ENCODE assay signal across 19 mouse cellular contexts in genomic region chr14:9517651-9518050, GRCm38 (mm10).
A peak's percentile ranks its signal among the peaks of the same experiment; 100 is the strongest.
DNase-seq lines count a peak whose midpoint lies in the region.
"Had no signal": no experiment of that assay in that cellular context is flagged by ENCODE, and none has a peak within 500 bp of the region (broad histone marks: within the 10 kb centered on the region; RNA-seq: fewer than 3 reads in every experiment).

No protein-coding gene starts in this region.

- peak; percentile 27 for DNase-seq in right cerebral cortex, adult 18-20 months
- no peak for DNase-seq in right cerebral cortex, postnatal 10 days (ENCODE audit: low spot score in 2 of 2)
- peak; percentile 44 to 72 for DNase-seq in layer of hippocampus, adult 18-20 months (ENCODE audit: low spot score in 2 of 2)
- DNase-seq in layer of hippocampus, postnatal 10 days (ENCODE audit: low spot score in 2 of 2) = peak; percentile 15 to 17
- DNase-seq in adrenal gland, adult 18-20 months (ENCODE audit: low spot score in 2 of 2) = no peak
- no peak for DNase-seq in kidney, postnatal 4 days
- no peak for DNase-seq in embryo, embryonic 10.5 days (ENCODE audit: low spot score)
- DNase-seq: adrenal gland, postnatal 25 days; cerebellum, adult 2 months; cerebellum, postnatal 25 days; gastrocnemius, postnatal 25 days; heart, adult 18-20 months; heart, postnatal 4 days; kidney, adult 9 months; kidney, postnatal 14 days; lung, embryonic 14.5 days; lung, postnatal 14 days; right cerebral cortex, postnatal 4 days; thymus, postnatal 4 days had no signal

Comparison
In these comparisons a context has a peak if more than half of its experiments do, and no peak if none do; other contexts are left out.
1. DNase-seq: peak in right cerebral cortex, adult 18-20 months (single experiment), layer of hippocampus, adult 18-20 months (2 of 2) and layer of hippocampus, postnatal 10 days (2 of 2); none in right cerebral cortex, postnatal 10 days (0 of 2), adrenal gland, adult 18-20 months (0 of 2), kidney, postnatal 4 days (0 of 2) and embryo, embryonic 10.5 days (single experiment).